ENCODE assay signal across 20 mouse cellular contexts in the genomic region with DNA sequence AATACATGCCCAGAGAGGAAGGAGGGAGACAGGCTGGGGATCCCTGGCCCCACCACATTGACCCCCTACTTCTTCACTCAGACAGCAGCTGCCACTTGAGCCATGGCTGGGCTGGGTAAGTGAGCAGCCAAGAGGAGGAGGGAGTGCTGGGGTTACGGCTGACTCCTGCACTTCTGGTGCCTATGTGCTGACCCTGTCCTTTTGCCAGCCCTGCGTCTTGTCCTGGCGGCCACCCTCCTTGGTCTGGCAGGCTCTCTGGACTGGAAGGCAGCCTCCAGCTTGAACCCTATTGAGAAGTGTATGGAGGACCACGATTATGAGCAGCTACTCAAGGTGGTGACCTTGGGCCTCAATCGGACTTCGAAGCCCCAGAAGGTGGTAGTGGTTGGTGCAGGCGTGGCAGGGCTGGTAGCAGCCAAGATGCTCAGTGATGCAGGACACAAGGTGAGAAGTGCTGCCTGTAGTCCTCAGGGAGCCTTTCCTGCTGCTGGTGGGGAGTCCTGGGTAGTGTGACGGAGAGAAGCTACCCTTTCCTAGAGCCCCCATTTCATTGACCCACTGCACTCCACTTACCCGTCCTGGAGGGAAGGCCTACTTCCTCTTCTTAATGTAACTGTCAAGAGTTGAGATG. TPM values are rescaled to one million over a fixed set of nuclear protein-coding genes. Genes with fewer than 3 reads are reported as not detected.
DNase-seq lines count a peak whose midpoint lies in the region; ATAC-seq and TF ChIP-seq lines count a peak whose summit lies in the region.
"Had no signal": no experiment of that assay in that cellular context is flagged by ENCODE, and none has a peak within 500 bp of the region (broad histone marks: within the 10 kb centered on the region; RNA-seq: fewer than 3 reads in every experiment).

No protein-coding gene starts in this region.

- peak; percentile 72 for DNase-seq in heart, embryonic 10.5 days (ENCODE audit: low spot score)
- DNase-seq in A20 (ENCODE audit: low read depth, low spot score) = peak; percentile 49
- DNase-seq in gastrocnemius, postnatal 36 days = peak; percentile 60 to 66
- DNase-seq in layer of hippocampus, adult 8-10 months (ENCODE audit: low spot score in 2 of 2) = no peak
- DNase-seq in kidney, postnatal 25 days = no peak
- DNase-seq: adrenal gland, adult 2 months; cerebellum, postnatal 10 days; heart, postnatal 4 days; kidney, adult 18-20 months; kidney, postnatal 14 days; midbrain, embryonic 14.5 days; thymus, postnatal 25 days had no signal

- H3K9ac ChIP-seq in heart, embryonic 12.5 days = no peak overlapping the region
- H3K9ac ChIP-seq: embryonic facial prominence, embryonic 15.5 days; hindbrain, embryonic 15.5 days; limb, embryonic 13.5 days; liver, embryonic 14.5 days had no signal

- peaks cover 26% of the 10 kb centered on the region for H3K36me3 ChIP-seq in heart, embryonic 10.5 days
- peaks cover 20% of the 10 kb centered on the region for H3K36me3 ChIP-seq in heart, embryonic 12.5 days

- no peak for ATAC-seq in heart, embryonic 12.5 days (ENCODE audit: insufficient number of reproducible peaks, low FRiP score)
- no peak for ATAC-seq in inflammation-experienced regulatory T-cells, adult 6 months
- ATAC-seq: forebrain, embryonic 16.5 days had no signal

- no peak overlapping the region for H3K4me2 ChIP-seq in heart, embryonic 12.5 days
- H3K4me2 ChIP-seq: embryonic facial prominence, embryonic 15.5 days; hindbrain, embryonic 15.5 days; limb, embryonic 13.5 days had no signal

- H3K4me3 ChIP-seq in heart, embryonic 10.5 days = no peak overlapping the region
- H3K4me3 ChIP-seq in heart, embryonic 12.5 days = no peak overlapping the region
- H3K4me3 ChIP-seq in bone marrow macrophage, adult 2 months (ENCODE audit: insufficient read depth, low read length) = peak overlapping the region; percentile 3; the same call in 1 of the 2 replicates
- H3K4me3 ChIP-seq: embryonic facial prominence, embryonic 15.5 days; hindbrain, embryonic 15.5 days; limb, embryonic 13.5 days had no signal

- TF ChIP-seq POLR2A in bone marrow macrophage, adult 2 months (IDR thresholded peaks at IDR 0.05; ENCODE audit: borderline replicate concordance, low read depth, low read length) = no peak

- peaks cover 41% of the 10 kb centered on the region for H3K27me3 ChIP-seq in heart, embryonic 10.5 days (ENCODE audit: insufficient read depth, poor library complexity, severe bottlenecking)
- H3K27me3 ChIP-seq in heart, embryonic 12.5 days (replicated peaks) = peaks cover 31% of the 10 kb centered on the region

- intact Hi-C loops in gastrocnemius, postnatal 36 days (cut with DNase I) = no loop called here

- no peak overlapping the region for H3K27ac ChIP-seq in heart, embryonic 10.5 days
- no peak overlapping the region for H3K27ac ChIP-seq in heart, embryonic 12.5 days (ENCODE audit: poor library complexity, severe bottlenecking)
- peak overlapping the region; percentile 80 for H3K27ac ChIP-seq in bone marrow macrophage, adult 2 months (ENCODE audit: insufficient read depth, low read depth, low read length)
- H3K27ac ChIP-seq: embryonic facial prominence, embryonic 15.5 days; hindbrain, embryonic 15.5 days; limb, embryonic 13.5 days; liver, embryonic 14.5 days had no signal

- 78% methylated on average over 9 of the region's 9 CpGs for WGBS in heart, embryonic 10.5 days
- 83% methylated on average over 9 of the region's 9 CpGs for WGBS in heart, embryonic 12.5 days

- no peaks in the 10 kb centered on the region for H3K9me3 ChIP-seq in heart, embryonic 10.5 days
- no peaks in the 10 kb centered on the region for H3K9me3 ChIP-seq in heart, embryonic 12.5 days (replicated peaks)
- H3K9me3 ChIP-seq: embryonic facial prominence, embryonic 15.5 days; hindbrain, embryonic 15.5 days; limb, embryonic 13.5 days had no signal

- TF ChIP-seq CTCF in bone marrow macrophage, adult 2 months (IDR thresholded peaks at IDR 0.05; ENCODE audit: low read depth, low read length) = no peak

- peaks cover 27% of the 10 kb centered on the region for H3K4me1 ChIP-seq in heart, embryonic 10.5 days
- peaks cover 17% of the 10 kb centered on the region for H3K4me1 ChIP-seq in heart, embryonic 12.5 days (replicated peaks)
- peaks cover 49% of the 10 kb centered on the region for H3K4me1 ChIP-seq in bone marrow macrophage, adult 2 months (ENCODE audit: control insufficient read depth, insufficient read depth, low read length)

RNA-seq across cellular contexts. Expression of gene Akt1s1, which starts 12.3 kb away (rescaled TPM):
- 102 and 103 TPM in 2 replicates for polyA plus RNA-seq in heart, embryonic 10.5 days (2016; fragmentation: Nextera tagmentation; extraction: Ambion mirVana)
- 105 and 108 TPM in 2 replicates for polyA plus RNA-seq in heart, embryonic 12.5 days (2016; fragmentation: Nextera tagmentation; extraction: Ambion mirVana)
- polyA plus RNA-seq in bone marrow macrophage, adult 2 months (2012; ENCODE audit: insufficient read depth, insufficient read length, missing spikeins) = 36.9 and 45.3 TPM in 2 replicates
- total RNA-seq in gastrocnemius, postnatal 36 days (2021) = 100 to 1,000 TPM; 111 to 122 TPM
- polyA plus RNA-seq in inflammation-experienced regulatory T-cells, adult 6 months (2017; shearing (Covaris generic)) = 1 to 10 TPM; 1.1 to 4.5 (median 3.7) TPM
- 10 to 100 TPM; 66.3 to 72.6 (median 71.0) TPM for total RNA-seq in layer of hippocampus, adult 8-10 months (2022)

RNA-seq across cellular contexts. Expression of gene Tbc1d17, which starts 12.3 kb away (rescaled TPM):
- polyA plus RNA-seq in heart, embryonic 10.5 days (2016; fragmentation: Nextera tagmentation; extraction: Ambion mirVana) = 56.9 and 67.3 TPM in 2 replicates
- polyA plus RNA-seq in heart, embryonic 12.5 days (2016; fragmentation: Nextera tagmentation; extraction: Ambion mirVana) = 60.0 and 61.2 TPM in 2 replicates
- 69.5 and 76.1 TPM in 2 replicates for polyA plus RNA-seq in bone marrow macrophage, adult 2 months (2012; ENCODE audit: insufficient read depth, insufficient read length, missing spikeins)
- total RNA-seq in gastrocnemius, postnatal 36 days (2021) = 10 to 100 TPM; 42.4 to 53.4 TPM
- polyA plus RNA-seq in inflammation-experienced regulatory T-cells, adult 6 months (2017; shearing (Covaris generic)) = 10 to 100 TPM; 43.9 to 66.0 (median 60.6) TPM
- 10 to 100 TPM; 71.9 to 92.1 (median 73.8) TPM for total RNA-seq in layer of hippocampus, adult 8-10 months (2022)

RNA-seq across cellular contexts. Expression of gene Atf5, which starts 20.1 kb away (rescaled TPM):
- 1.7 and 3.3 TPM in 2 replicates for polyA plus RNA-seq in heart, embryonic 10.5 days (2016; fragmentation: Nextera tagmentation; extraction: Ambion mirVana)
- 2.6 and 2.7 TPM in 2 replicates for polyA plus RNA-seq in heart, embryonic 12.5 days (2016; fragmentation: Nextera tagmentation; extraction: Ambion mirVana)
- 28.4 and 32.8 TPM in 2 replicates for polyA plus RNA-seq in bone marrow macrophage, adult 2 months (2012; ENCODE audit: insufficient read depth, insufficient read length, missing spikeins)
- total RNA-seq in gastrocnemius, postnatal 36 days (2021) = 10 to 100 TPM; 55.2 to 69.3 TPM
- polyA plus RNA-seq in inflammation-experienced regulatory T-cells, adult 6 months (2017; shearing (Covaris generic)) = under 1 TPM in 1 of 3 experiments, not detected in 2; 0.41 TPM
- 10 to 100 TPM; 23.3 to 36.1 (median 26.1) TPM for total RNA-seq in layer of hippocampus, adult 8-10 months (2022)

RNA-seq across cellular contexts. Expression of gene Il4i1, which starts 20.4 kb away (rescaled TPM):
- polyA plus RNA-seq in heart, embryonic 10.5 days (2016; fragmentation: Nextera tagmentation; extraction: Ambion mirVana) = 0.41 and 1.3 TPM in 2 replicates
- 0.78 and 1.1 TPM in 2 replicates for polyA plus RNA-seq in heart, embryonic 12.5 days (2016; fragmentation: Nextera tagmentation; extraction: Ambion mirVana)
- 1.2 and 3.5 TPM in 2 replicates for polyA plus RNA-seq in bone marrow macrophage, adult 2 months (2012; ENCODE audit: insufficient read depth, insufficient read length, missing spikeins)
- total RNA-seq in gastrocnemius, postnatal 36 days (2021) = 1 to 10 TPM; 1.0 to 6.4 TPM
- polyA plus RNA-seq in inflammation-experienced regulatory T-cells, adult 6 months (2017; shearing (Covaris generic)) = 1 to 10 TPM; 1.9 to 4.2 (median 2.1) TPM
- 10 to 100 TPM in 2 of 4 experiments, 1 to 10 TPM in 2; 2.7 to 12.2 (median 7.8) TPM for total RNA-seq in layer of hippocampus, adult 8-10 months (2022)

RNA-seq across cellular contexts. Expression of gene Pnkp, which starts 20.4 kb away (rescaled TPM):
- 28.5 and 29.7 TPM in 2 replicates for polyA plus RNA-seq in heart, embryonic 10.5 days (2016; fragmentation: Nextera tagmentation; extraction: Ambion mirVana)
- polyA plus RNA-seq in heart, embryonic 12.5 days (2016; fragmentation: Nextera tagmentation; extraction: Ambion mirVana) = 23.3 and 27.0 TPM in 2 replicates
- 31.2 and 48.7 TPM in 2 replicates for polyA plus RNA-seq in bone marrow macrophage, adult 2 months (2012; ENCODE audit: insufficient read depth, insufficient read length, missing spikeins)
- total RNA-seq in gastrocnemius, postnatal 36 days (2021) = 10 to 100 TPM; 14.9 to 18.7 TPM
- 10 to 100 TPM; 43.2 to 49.7 (median 46.8) TPM for polyA plus RNA-seq in inflammation-experienced regulatory T-cells, adult 6 months (2017; shearing (Covaris generic))
- 10 to 100 TPM; 29.8 to 37.7 (median 32.4) TPM for total RNA-seq in layer of hippocampus, adult 8-10 months (2022)

Comparison
In these comparisons a context has a peak if more than half of its experiments do, and no peak if none do; other contexts are left out.
1. DNase-seq: peak in heart, embryonic 10.5 days (single experiment), A20 (single experiment) and gastrocnemius, postnatal 36 days (2 of 2); none in layer of hippocampus, adult 8-10 months (0 of 2) and kidney, postnatal 25 days (0 of 2).